Mouse (Mus musculus): ENCODE data around the gene Irgm2.
"Not testable (repeated sequence)": the region's sequence is repeated elsewhere in the genome, so short reads cannot be mapped to it uniquely, and the experiment has no call there.

Gene Irgm2

GRCm38 (mm10) chr11:58213673-58214342 lies 14.4 kb downstream of the Irgm2 start:
- DNase-seq, result no peak

- DNase-seq, result peak; percentile 90
Observed at GRCm38 (mm10) chr11:58214391-58215048, 15.1 kb downstream of the Irgm2 start.

- DNase-seq, result not testable (repeated sequence)
Observed at GRCm38 (mm10) chr11:58215049-58215430, 15.6 kb downstream of the Irgm2 start.

GRCm38 (mm10) chr11:58215814-58216213 lies 16.4 kb downstream of the Irgm2 start:
- DNase-seq, result no peak

GRCm38 (mm10) chr11:58216823-58217222 lies 17.4 kb downstream of the Irgm2 start:
- DNase-seq, result no peak

GRCm38 (mm10) chr11:58223751-58224150 lies 24.3 kb downstream of the Irgm2 start:
- peak; percentile 61 for DNase-seq

GRCm38 (mm10) chr11:58224313-58224712 lies 24.9 kb downstream of the Irgm2 start:
- peak; percentile 80 for DNase-seq

- peak; percentile 47 for DNase-seq
Observed at GRCm38 (mm10) chr11:58224872-58225271, 25.5 kb downstream of the Irgm2 start.

GRCm38 (mm10) chr11:58225655-58226054 lies 26.2 kb downstream of the Irgm2 start:
- DNase-seq, result peak; percentile 79

- DNase-seq, result no peak
Observed at GRCm38 (mm10) chr11:58226425-58226824, 27.0 kb downstream of the Irgm2 start.

- DNase-seq, result not testable (repeated sequence)
Observed at GRCm38 (mm10) chr11:58228021-58228420, 28.6 kb downstream of the Irgm2 start.

- peak; percentile 81 for DNase-seq
Observed at GRCm38 (mm10) chr11:58230396-58230910, 31.0 kb downstream of the Irgm2 start.

- no peak for DNase-seq
Observed at GRCm38 (mm10) chr11:58231156-58231555, 31.7 kb downstream of the Irgm2 start.

GRCm38 (mm10) chr11:58234551-58234950 lies 35.1 kb downstream of the Irgm2 start:
- DNase-seq, result not testable (repeated sequence)

GRCm38 (mm10) chr11:58235152-58235551 lies 35.7 kb downstream of the Irgm2 start:
- DNase-seq, result peak; percentile 73

GRCm38 (mm10) chr11:58238840-58239791 lies 39.7 kb downstream of the Irgm2 start:
- DNase-seq, result peak; percentile 57

- DNase-seq, result no peak
Observed at GRCm38 (mm10) chr11:58247294-58247693, 47.9 kb downstream of the Irgm2 start.

- no peak for DNase-seq
Observed at GRCm38 (mm10) chr11:58249203-58249981, 50.0 kb downstream of the Irgm2 start.

GRCm38 (mm10) chr11:58250550-58250949 lies 51.1 kb downstream of the Irgm2 start:
- no peak for DNase-seq

- DNase-seq, result no peak
Observed at GRCm38 (mm10) chr11:58254411-58254810, 55.0 kb downstream of the Irgm2 start.

GRCm38 (mm10) chr11:58257816-58258215 lies 58.4 kb downstream of the Irgm2 start:
- DNase-seq, result no peak

- no peak for DNase-seq
Observed at GRCm38 (mm10) chr11:58260156-58260555, 60.7 kb downstream of the Irgm2 start.

Data from thymus, postnatal 14 days (tissue).